Mouse (Mus musculus) heart, embryonic 10.5 days (tissue): ENCODE results near the gene Ctla2b. TPM values are rescaled to one million over a fixed set of nuclear protein-coding genes. Genes with fewer than 3 reads are reported as not detected.
"Not testable (repeated sequence)": the region's sequence is repeated elsewhere in the genome, so short reads cannot be mapped to it uniquely, and the experiment has no call there.

Experiments used
- DNase-seq: peaks from one replicate; pipeline ENCODE4 v3.0.0-alpha.2; 2017; ENCODE audit warnings: low spot score
- H3K27ac ChIP-seq: fragments of 300-500 bp; sonication (generic); 2 replicates; pipeline ENCODE4 v1.5.1; 2016; ENCODE audit warnings: mild to moderate bottlenecking
- H3K27me3 ChIP-seq: fragments of 300-500 bp; sonication (generic); 2 replicates; pipeline ENCODE4 v1.6.1; 2016; ENCODE audit warnings: mild to moderate bottlenecking; ENCODE audit not compliant: poor library complexity, insufficient read depth, severe bottlenecking
- H3K36me3 ChIP-seq: fragments of 300-500 bp; sonication (generic); 2 replicates; pipeline ENCODE4 v1.6.1; 2016; ENCODE audit warnings: mild to moderate bottlenecking, moderate library complexity
- H3K4me1 ChIP-seq: fragments of 300-500 bp; sonication (generic); 2 replicates; pipeline ENCODE4 v1.6.1; 2016; ENCODE audit warnings: mild to moderate bottlenecking
- H3K4me3 ChIP-seq: fragments of 300-500 bp; sonication (generic); 2 replicates; pipeline ENCODE4 v1.5.1; 2016; ENCODE audit warnings: mild to moderate bottlenecking, moderate library complexity
- H3K9me3 ChIP-seq: fragments of 300-500 bp; sonication (generic); 2 replicates; pipeline ENCODE4 v1.6.1; 2016; ENCODE audit warnings: mild to moderate bottlenecking, moderate library complexity
- WGBS: fragments of 180-500 bp; shearing (Covaris S2); methylation state at CpG from one replicate; pipeline ENCODE4 v1.1.7; 2016; 5-methylcytosine and 5-hydroxymethylcytosine counted together
- polyA plus RNA-seq: library from polyadenylated mRNA; unstranded; fragments of >200 nt; fragmentation: Nextera tagmentation; extraction: Ambion mirVana; gene quantifications from 2 replicates; pipeline ENCODE4 v1.2.1, GENCODE M21; 2016

Ctla2b gene
- 3.6 and 5.7 TPM in 2 replicates for polyA plus RNA-seq

GRCm38 (mm10) chr13:60897328-60897727 is at the start of gene Ctla2b:
Gene Ctla2b (minus strand): TSS chr13:60897447.
- no peak within 1 kb of the TSS for H3K27ac ChIP-seq
- no peak within 1 kb of the TSS for H3K4me3 ChIP-seq
- DNase-seq: peak; percentile 77
- H3K4me1 ChIP-seq: no peaks in the 10 kb centered on the region
- WGBS: 43% methylated on average over 3 of the region's 3 CpGs
- H3K27me3 ChIP-seq: no peaks in the 10 kb centered on the region
- H3K9me3 ChIP-seq: 0 out of 2 replicates have a peak, but pooled peaks cover 3% of the 10 kb centered on the region
- no peaks in the 10 kb centered on the region for H3K36me3 ChIP-seq

GRCm38 (mm10) chr13:60941884-60942283 is 44.6 kb upstream of the Ctla2b start, which contains the start of gene Tpbpa:
Gene Tpbpa (minus strand): TSS chr13:60941984.
- 74% methylated on average over 3 of the region's 3 CpGs for WGBS
- H3K4me1 ChIP-seq: not testable (repeated sequence)

GRCm38 (mm10) chr13:60936500-60936901 is 39.3 kb upstream of the Ctla2b start, which contains the start of the genes Gm49391 and Ctla2a:
Gene Gm49391 (minus strand): TSS chr13:60936571.
Gene Ctla2a (minus strand): TSS chr13:60936625.
- Histone ChIP-seq H3K36me3 (no peaks in the 10 kb centered on the region; the same call in 1 of the 2 replicates), H3K9me3 (no peaks in the 10 kb centered on the region), H3K4me1 (no peaks in the 10 kb centered on the region), H3K4me3 (no peak within 1 kb of the TSS), H3K27ac (no peak within 1 kb of the TSS), H3K27me3 (no peaks in the 10 kb centered on the region)
- no peak for DNase-seq
- WGBS: 49% methylated on average over 5 of the region's 5 CpGs

More at GRCm38 (mm10) chr13:60941884-60942283, 44.6 kb upstream of the Ctla2b start, which contains the start of gene Tpbpa:
- H3K4me3 ChIP-seq, DNase-seq, H3K27ac ChIP-seq, H3K27me3 ChIP-seq, H3K36me3 ChIP-seq, H3K9me3 ChIP-seq: not testable (repeated sequence)

GRCm38 (mm10) chr13:60935490-60935889 is 38.2 kb upstream of the Ctla2b start, which contains the start of gene Gm49393:
Gene Gm49393 (minus strand): TSS chr13:60935590.
- 56% methylated on average over 2 of the region's 2 CpGs for WGBS
- H3K36me3 ChIP-seq, H3K27ac ChIP-seq, H3K27me3 ChIP-seq, H3K9me3 ChIP-seq, H3K4me3 ChIP-seq, DNase-seq, H3K4me1 ChIP-seq: not testable (repeated sequence)

- DNase-seq, H3K27me3 ChIP-seq, H3K36me3 ChIP-seq, H3K9me3 ChIP-seq, H3K4me1 ChIP-seq, H3K4me3 ChIP-seq, H3K27ac ChIP-seq: not testable (repeated sequence)
- WGBS: 77% methylated on average over 2 of the region's 2 CpGs
Measured at GRCm38 (mm10) chr13:60904780-60905179, 7.5 kb upstream of the Ctla2b start, which contains the start of gene Tpbpb. Gene Tpbpb (minus strand): TSS chr13:60904880.

- not testable (repeated sequence) for H3K36me3 ChIP-seq, DNase-seq, H3K27me3 ChIP-seq, H3K27ac ChIP-seq, H3K4me3 ChIP-seq, H3K4me1 ChIP-seq, H3K9me3 ChIP-seq
- WGBS: 82% methylated on average over 8 of the region's 8 CpGs
Measured at GRCm38 (mm10) chr13:60896794-60897193, 453 bp downstream of the Ctla2b start, which contains the start of gene Gm49392. Gene Gm49392 (minus strand): TSS chr13:60896894.

- H3K4me3 ChIP-seq: no peak overlapping the region
- no peaks in the 10 kb centered on the region for H3K36me3 ChIP-seq
- DNase-seq: no peak
- H3K27me3 ChIP-seq: no peaks in the 10 kb centered on the region
- no peaks in the 10 kb centered on the region for H3K4me1 ChIP-seq
- no peak overlapping the region for H3K27ac ChIP-seq
- no peaks in the 10 kb centered on the region for H3K9me3 ChIP-seq
Measured at GRCm38 (mm10) chr13:60895406-60896160, 1.7 kb downstream of the Ctla2b start.

- Histone ChIP-seq H3K4me3 (no peak overlapping the region), H3K4me1 (no peaks in the 10 kb centered on the region), H3K36me3 (no peaks in the 10 kb centered on the region), H3K27me3 (no peaks in the 10 kb centered on the region), H3K27ac (no peak overlapping the region), H3K9me3 (no peaks in the 10 kb centered on the region)
- 87% methylated on average over 1 of the region's 1 CpGs for WGBS
- DNase-seq: no peak
Measured at GRCm38 (mm10) chr13:60892301-60892700, 4.9 kb downstream of the Ctla2b start.

GRCm38 (mm10) chr13:60864281-60864680 is 33.0 kb downstream of the Ctla2b start, which contains the start of gene 4930486L24Rik:
Gene 4930486L24Rik (minus strand): TSS chr13:60864475.
- no peaks in the 10 kb centered on the region for H3K9me3 ChIP-seq
- WGBS: 58% methylated on average over 1 of the region's 1 CpGs
- no peak for DNase-seq
- no peak within 1 kb of the TSS for H3K4me3 ChIP-seq
- no peak within 1 kb of the TSS for H3K27ac ChIP-seq
- H3K4me1 ChIP-seq: no peaks in the 10 kb centered on the region
- no peaks in the 10 kb centered on the region for H3K27me3 ChIP-seq
- H3K36me3 ChIP-seq: no peaks in the 10 kb centered on the region

GRCm38 (mm10) chr13:60848241-60849120 is 48.8 kb downstream of the Ctla2b start:
- Histone ChIP-seq H3K27ac (no peak overlapping the region), H3K4me3 (no peak overlapping the region), H3K4me1 (no peaks in the 10 kb centered on the region), H3K36me3 (no peaks in the 10 kb centered on the region), H3K27me3 (no peaks in the 10 kb centered on the region), H3K9me3 (no peaks in the 10 kb centered on the region)
- 78% methylated on average over 4 of the region's 4 CpGs for WGBS
- no peak for DNase-seq
